Mouse (Mus musculus) lung, postnatal 36 days (tissue): ENCODE data around the gene Ring1.
"Not testable (repeated sequence)": the region's sequence is repeated elsewhere in the genome, so short reads cannot be mapped to it uniquely, and the experiment has no call there.

Experiments
- DNase-seq: peaks from one replicate; pipeline ENCODE4 v3.0.0; 2022; ENCODE audit warnings: mixed read lengths

Gene Ring1

GRCm38 (mm10) chr17:34028501-34029149 lies 4.1 kb upstream of the Ring1 start:
- DNase-seq: no peak

- DNase-seq: peak; percentile 97
Observed at GRCm38 (mm10) chr17:34027656-34028223, 3.3 kb upstream of the Ring1 start, which contains the start of gene H2-Ke6. H2-Ke6 (minus strand) TSS chr17:34028060.

DNA sequence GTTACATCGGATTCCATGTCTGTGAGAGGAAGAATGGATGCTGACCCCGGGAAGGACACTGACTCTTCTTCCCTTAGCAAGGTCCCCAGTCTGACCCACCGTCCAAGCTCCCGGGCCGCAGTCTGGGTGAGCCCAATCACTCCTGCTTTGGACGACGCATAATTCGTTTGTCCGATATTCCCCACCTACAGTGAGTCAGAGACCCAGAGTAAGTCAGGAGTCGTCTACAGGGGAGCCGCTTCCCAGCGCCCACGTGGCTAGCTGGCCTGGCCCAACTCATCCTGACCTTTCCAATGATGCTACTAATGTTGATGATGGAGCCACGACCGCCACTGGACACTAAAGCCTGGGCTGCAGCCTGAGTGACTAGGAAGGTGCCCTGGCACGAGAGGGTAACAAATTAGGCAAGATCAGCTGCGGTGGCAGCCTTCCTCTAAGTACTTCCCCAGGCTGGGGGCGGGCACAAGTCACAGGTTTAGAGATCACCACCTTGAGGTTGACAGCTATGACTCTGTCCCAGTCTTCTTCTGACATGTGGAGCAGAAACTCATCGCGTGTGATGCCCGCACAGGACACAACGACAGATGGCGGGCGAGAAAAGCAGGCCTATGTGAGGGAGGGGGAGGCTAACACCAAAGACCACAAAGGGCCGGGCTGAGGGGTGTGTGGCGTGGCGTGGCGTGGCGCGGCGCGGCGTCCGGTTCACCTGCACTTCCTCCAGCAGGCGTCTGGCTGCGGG lies 2.6 kb upstream of the Ring1 start:
- DNase-seq: peak; percentile 72

DNA sequence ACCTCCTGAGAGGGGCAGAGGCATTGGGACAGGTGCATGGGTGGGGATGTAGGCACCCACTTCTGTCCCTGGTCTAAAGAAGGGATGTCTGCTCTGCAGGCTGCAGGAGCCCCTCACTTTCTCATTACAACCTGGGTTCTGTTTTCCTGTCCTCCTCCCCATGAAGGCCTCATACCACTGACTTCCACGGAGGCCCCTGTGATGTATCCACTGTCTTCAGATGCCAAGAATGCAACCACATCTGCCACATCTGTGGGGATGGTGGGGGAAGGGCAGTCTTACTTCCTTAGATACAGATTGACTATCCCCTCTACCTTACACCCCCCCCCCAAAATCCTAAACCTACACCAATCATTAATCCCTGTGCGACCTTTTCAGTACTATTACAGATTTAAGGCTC lies 1.7 kb upstream of the Ring1 start:
- no peak for DNase-seq

DNA sequence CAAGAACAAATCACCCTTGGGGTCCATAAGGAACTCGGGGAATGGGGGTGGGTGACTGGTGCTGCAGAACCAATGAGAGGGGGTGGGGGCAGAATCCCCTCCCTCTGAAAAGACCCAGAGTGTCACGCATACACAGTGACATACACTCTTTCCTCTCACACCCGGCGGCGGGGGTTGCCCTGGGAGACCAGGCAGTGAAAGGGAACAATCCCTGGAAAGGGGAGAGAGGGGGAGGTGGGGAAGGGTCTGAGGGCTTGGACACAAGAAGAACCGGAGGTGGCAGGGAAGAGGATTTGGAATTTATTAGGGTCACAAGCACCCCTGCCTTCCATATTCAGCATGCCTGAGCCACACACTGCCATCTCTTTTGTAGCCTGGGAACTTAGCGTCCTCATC lies 1.3 kb upstream of the Ring1 start:
- no peak for DNase-seq

- DNase-seq: no peak
Observed at GRCm38 (mm10) chr17:34024861-34025755, 628 bp upstream of the Ring1 start.

DNA sequence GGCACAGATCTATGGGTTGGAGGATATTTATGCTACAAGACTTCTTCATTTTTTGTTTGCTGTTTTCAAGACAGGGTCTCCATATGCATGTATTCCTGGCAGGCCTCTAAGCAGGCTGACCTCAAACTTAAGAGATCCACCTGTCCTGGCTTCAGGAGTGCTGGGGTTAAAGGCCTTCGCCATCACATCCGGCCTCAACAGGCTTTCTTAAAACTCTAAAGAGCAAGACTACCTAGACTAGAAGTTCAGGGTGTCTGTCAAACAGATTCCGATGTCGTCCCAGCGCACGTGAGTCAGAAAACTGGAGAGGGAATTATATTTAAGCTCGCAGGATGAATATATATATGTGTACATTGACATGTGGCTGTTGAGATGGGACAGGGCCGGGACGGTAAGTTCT lies 802 bp downstream of the Ring1 start:
- no peak for DNase-seq

- no peak for DNase-seq
Observed at GRCm38 (mm10) chr17:34022987-34023386, 1.5 kb downstream of the Ring1 start.

DNA sequence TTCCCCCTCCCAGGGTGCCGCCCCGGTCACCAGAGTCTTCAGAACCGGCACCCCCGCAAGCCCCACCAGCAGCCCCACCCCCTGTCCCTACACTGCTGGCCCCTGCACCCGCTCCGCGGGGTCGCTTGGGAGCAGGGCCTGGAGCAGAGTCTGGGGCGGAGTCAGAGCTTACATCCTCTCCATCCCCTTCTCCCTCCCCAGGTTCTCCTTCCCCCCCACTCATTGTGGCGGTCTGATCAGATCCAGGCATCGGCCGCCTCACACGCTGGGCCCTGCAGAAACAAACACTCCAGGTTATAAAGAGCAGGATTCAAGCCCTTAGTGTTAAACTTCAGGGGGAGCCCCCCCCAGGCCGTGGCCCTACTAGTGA lies 2.1 kb downstream of the Ring1 start:
- DNase-seq: no peak

GRCm38 (mm10) chr17:34021539-34022413 lies 2.7 kb downstream of the Ring1 start:
- DNase-seq: no peak

GRCm38 (mm10) chr17:34013436-34013835 lies 11.0 kb downstream of the Ring1 start:
- DNase-seq: no peak

- no peak for DNase-seq
Observed at GRCm38 (mm10) chr17:34010156-34010555, 14.3 kb downstream of the Ring1 start.

GRCm38 (mm10) chr17:34006570-34006969 lies 17.9 kb downstream of the Ring1 start:
- DNase-seq: no peak

DNA sequence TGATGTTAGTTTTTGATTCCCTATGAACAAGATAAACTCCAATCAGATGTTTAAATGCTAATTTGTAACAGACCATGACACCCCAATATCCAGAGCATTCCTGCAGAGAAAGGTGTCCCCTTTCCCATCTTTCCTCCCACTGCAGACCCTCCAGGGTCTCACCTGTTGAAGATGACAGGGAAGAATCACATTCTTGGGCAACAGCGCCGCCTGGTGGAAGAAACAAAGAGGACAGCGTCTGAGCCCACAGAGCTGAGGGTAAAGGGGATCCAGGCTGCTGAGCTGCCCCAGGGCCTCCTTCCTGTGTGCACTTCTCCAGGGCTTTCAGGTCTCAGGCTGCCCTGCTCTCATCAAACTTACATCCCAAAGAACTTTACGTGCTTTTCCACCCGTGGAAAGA lies 21.1 kb downstream of the Ring1 start:
- DNase-seq: peak; percentile 57

GRCm38 (mm10) chr17:34000796-34001195 lies 23.7 kb downstream of the Ring1 start:
- not testable (repeated sequence) for DNase-seq

DNA sequence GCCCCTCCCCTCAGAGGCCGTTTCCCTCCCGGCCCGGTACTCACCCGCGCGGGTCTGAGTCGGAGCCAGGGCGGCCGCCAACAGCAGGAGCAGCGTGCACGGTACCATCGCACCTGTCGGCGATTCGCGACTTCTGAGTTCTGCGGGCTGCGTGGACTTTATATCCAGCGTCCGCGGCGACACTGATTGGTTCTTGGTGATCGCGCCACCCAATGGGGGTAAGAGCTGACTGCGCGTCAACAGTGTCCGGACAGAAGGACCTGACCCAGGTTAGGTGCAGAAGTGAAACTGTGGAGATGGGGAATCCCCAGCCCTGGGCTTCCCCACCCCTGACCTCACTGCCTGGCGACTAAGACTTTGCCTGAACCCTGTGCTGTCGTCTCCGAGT lies 24.3 kb downstream of the Ring1 start, which contains the start of gene H2-K1:
Gene H2-K1 (minus strand): TSS at position 198 of the 388 bp plus-strand sequence.
- peak; percentile 98 for DNase-seq

DNA sequence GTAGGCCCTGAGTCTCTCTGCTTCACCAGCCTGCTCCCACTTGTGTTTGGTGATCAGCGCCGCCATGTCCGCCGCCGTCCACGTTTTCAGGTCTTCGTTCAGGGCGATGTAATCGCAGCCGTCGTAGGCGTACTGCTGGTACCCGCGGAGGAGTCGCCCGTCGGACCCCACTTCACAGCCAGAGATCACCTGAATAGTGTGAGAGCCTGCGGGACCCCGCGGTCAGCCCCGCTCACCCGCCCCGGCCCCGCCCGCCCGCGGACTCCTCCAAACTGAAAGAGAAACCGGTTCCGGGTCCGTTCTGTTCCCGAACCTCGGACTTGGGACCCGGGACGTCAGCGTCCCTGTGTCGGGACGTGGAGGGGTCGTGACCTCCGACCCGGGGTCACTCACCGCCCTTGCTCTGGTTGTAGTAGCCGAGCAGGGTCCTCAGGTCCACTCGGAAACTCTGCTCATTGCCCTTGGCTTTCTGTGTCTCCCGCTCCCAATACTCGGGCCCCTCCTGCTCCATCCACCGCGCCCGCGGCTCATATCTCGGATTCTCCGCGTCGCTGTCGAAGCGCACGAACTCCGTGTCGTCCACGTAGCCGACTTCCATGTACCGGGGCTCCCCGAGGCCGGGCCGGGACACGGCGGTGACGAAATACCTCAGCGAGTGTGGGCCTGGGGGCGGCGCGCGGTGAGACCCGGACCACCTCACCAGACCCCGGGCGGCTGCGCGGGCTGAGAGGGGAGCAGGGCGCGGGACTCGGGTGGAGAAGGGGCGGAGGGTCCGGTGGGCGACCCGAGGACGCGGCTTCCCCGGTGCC lies 24.9 kb downstream of the Ring1 start:
- DNase-seq: peak; percentile 53

DNA sequence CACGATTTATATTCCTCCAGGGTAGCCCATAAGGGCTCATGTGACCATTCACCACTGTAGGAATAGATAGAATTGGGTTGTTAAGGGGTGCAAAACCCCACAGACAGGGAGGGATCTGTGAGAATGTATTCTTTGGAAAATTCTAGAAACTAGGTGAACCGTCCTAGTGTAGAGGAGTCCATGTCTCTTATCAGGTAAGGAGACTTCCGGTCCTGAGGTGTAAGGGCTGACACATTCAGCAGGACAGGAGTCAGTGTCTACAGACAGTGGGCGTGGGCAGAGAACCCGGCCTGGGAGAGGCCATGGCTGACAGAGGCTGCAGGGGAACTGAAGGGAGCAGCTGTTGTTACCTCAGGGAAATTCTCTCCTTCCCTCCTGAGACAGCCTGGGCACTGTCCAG lies 25.8 kb downstream of the Ring1 start:
- DNase-seq: not testable (repeated sequence)

DNA sequence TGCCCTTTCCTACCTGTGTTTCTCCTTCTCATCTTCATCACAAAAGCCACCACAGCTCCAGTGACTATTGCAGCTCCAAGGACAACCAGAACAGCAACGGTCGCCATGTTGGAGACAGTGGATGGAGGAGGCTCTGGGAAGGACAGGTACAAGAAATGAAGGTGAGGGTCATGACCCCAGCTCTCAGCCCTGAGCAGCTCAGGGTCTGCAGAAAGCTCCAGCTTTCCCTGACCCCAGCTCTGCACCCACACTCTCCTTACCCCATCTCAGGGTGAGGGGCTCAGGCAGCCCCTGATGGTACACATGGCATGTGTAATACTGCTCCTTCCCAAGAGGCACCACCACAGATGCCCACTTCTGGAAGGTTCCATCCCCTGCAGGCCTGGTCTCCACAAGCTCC lies 27.5 kb downstream of the Ring1 start:
- DNase-seq: not testable (repeated sequence)

GRCm38 (mm10) chr17:33995651-33996050 lies 28.8 kb downstream of the Ring1 start:
- DNase-seq: no peak

DNA sequence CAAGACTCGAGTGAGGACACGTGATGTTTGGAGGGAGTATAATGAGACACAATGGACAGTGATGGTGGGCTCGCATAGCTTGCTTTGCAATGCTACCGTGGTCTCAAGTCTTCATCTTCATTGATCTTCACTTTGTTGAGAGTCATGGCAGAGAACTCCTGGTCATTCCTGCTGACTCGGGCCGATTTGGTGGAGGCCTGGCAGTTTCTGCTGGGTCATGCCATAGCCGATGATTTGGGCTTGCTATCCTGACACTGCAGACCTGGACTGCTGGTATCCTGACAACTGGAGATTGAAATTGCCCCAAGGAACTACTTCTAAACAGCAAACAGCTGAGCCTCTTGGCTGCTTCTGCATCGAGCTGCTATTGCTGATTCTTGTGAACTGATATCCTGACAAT lies 29.5 kb downstream of the Ring1 start:
- DNase-seq: no peak
